Comparison of ENCODE assay signal across 8 mouse cellular contexts in the genomic region with DNA sequence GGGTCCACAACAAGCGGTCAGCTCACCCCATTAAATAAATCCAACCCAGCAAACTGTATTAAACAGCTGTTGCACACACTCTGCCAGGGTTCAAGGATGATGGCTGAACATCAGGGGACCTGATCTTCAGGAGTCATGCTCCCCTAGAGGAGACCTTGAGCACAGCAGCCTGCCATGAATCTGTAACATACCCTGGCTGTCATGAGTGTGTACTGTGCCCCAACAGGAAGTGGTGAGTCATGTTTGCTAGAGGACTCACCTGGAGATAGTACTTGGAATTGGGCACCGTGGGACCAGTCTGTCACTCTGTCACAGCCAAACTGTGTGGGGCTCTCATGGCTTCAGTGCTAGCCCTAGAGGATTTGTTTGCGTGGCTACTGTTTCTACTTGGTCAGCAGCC.
DNase-seq lines count a peak whose midpoint lies in the region; ATAC-seq lines count a peak whose summit lies in the region.

No protein-coding gene starts in this region.

- no peak overlapping the region for H3K4me2 ChIP-seq in hindbrain, embryonic 14.5 days (replicated peaks)
- H3K4me2 ChIP-seq in hindbrain, embryonic 12.5 days (replicated peaks) = no peak overlapping the region
- no peak overlapping the region for H3K4me2 ChIP-seq in intestine, embryonic 14.5 days (ENCODE audit: low read length)
- no peak overlapping the region for H3K4me2 ChIP-seq in stomach, embryonic 14.5 days (replicated peaks; ENCODE audit: low read depth, low read length)
- H3K4me2 ChIP-seq in forebrain, embryonic 15.5 days (replicated peaks) = no peak overlapping the region

- no peak overlapping the region for H3K4me3 ChIP-seq in hindbrain, embryonic 14.5 days (replicated peaks; ENCODE audit: low read length)
- H3K4me3 ChIP-seq in hindbrain, embryonic 12.5 days = no peak overlapping the region
- H3K4me3 ChIP-seq in intestine, embryonic 14.5 days (ENCODE audit: low read depth, low read length) = no peak overlapping the region
- H3K4me3 ChIP-seq in stomach, embryonic 14.5 days (ENCODE audit: low read depth, low read length) = no peak overlapping the region
- H3K4me3 ChIP-seq in forebrain, embryonic 15.5 days = no peak overlapping the region

- H3K27ac ChIP-seq in hindbrain, embryonic 14.5 days = no peak overlapping the region
- no peak overlapping the region for H3K27ac ChIP-seq in hindbrain, embryonic 12.5 days
- no peak overlapping the region for H3K27ac ChIP-seq in intestine, embryonic 14.5 days (ENCODE audit: low read depth)
- no peak overlapping the region for H3K27ac ChIP-seq in stomach, embryonic 14.5 days (ENCODE audit: low read length)
- no peak overlapping the region for H3K27ac ChIP-seq in forebrain, embryonic 15.5 days (replicated peaks)

- WGBS in hindbrain, embryonic 14.5 days = 93% methylated on average over 3 of the region's 3 CpGs
- 91% methylated on average over 3 of the region's 3 CpGs for WGBS in hindbrain, embryonic 12.5 days
- WGBS in intestine, embryonic 14.5 days = 75% methylated on average over 3 of the region's 3 CpGs
- 85% methylated on average over 3 of the region's 3 CpGs for WGBS in stomach, embryonic 14.5 days
- 87% methylated on average over 3 of the region's 3 CpGs for WGBS in forebrain, embryonic 15.5 days

- no peaks in the 10 kb centered on the region for H3K9me3 ChIP-seq in hindbrain, embryonic 14.5 days (ENCODE audit: control insufficient read depth, low read length)
- H3K9me3 ChIP-seq in hindbrain, embryonic 12.5 days (replicated peaks) = no peaks in the 10 kb centered on the region
- H3K9me3 ChIP-seq in intestine, embryonic 14.5 days (ENCODE audit: control insufficient read depth, low read length) = no peaks in the 10 kb centered on the region
- no peaks in the 10 kb centered on the region for H3K9me3 ChIP-seq in stomach, embryonic 14.5 days (ENCODE audit: control insufficient read depth, low read depth, low read length)
- H3K9me3 ChIP-seq in forebrain, embryonic 15.5 days = no peaks in the 10 kb centered on the region

- H3K4me1 ChIP-seq in hindbrain, embryonic 14.5 days (replicated peaks; ENCODE audit: control insufficient read depth, insufficient read depth, low read length) = no peaks in the 10 kb centered on the region
- H3K4me1 ChIP-seq in hindbrain, embryonic 12.5 days = no peaks in the 10 kb centered on the region
- no peaks in the 10 kb centered on the region for H3K4me1 ChIP-seq in intestine, embryonic 14.5 days (replicated peaks; ENCODE audit: control insufficient read depth, insufficient read depth, low read length)
- no peaks in the 10 kb centered on the region for H3K4me1 ChIP-seq in stomach, embryonic 14.5 days (ENCODE audit: control insufficient read depth, insufficient read depth, low read length)
- no peaks in the 10 kb centered on the region for H3K4me1 ChIP-seq in forebrain, embryonic 15.5 days

- H3K9ac ChIP-seq in hindbrain, embryonic 14.5 days = no peak overlapping the region
- no peak overlapping the region for H3K9ac ChIP-seq in hindbrain, embryonic 12.5 days
- no peak overlapping the region for H3K9ac ChIP-seq in intestine, embryonic 14.5 days (ENCODE audit: low read length)
- H3K9ac ChIP-seq in stomach, embryonic 14.5 days (replicated peaks; ENCODE audit: low read depth, low read length) = no peak overlapping the region
- no peak overlapping the region for H3K9ac ChIP-seq in forebrain, embryonic 15.5 days (replicated peaks)

- no peaks in the 10 kb centered on the region for H3K27me3 ChIP-seq in hindbrain, embryonic 14.5 days (ENCODE audit: control insufficient read depth, insufficient read depth, low read length)
- no peaks in the 10 kb centered on the region for H3K27me3 ChIP-seq in hindbrain, embryonic 12.5 days
- H3K27me3 ChIP-seq in intestine, embryonic 14.5 days (replicated peaks; ENCODE audit: control insufficient read depth, insufficient read depth, low read length) = no peaks in the 10 kb centered on the region
- no peaks in the 10 kb centered on the region for H3K27me3 ChIP-seq in stomach, embryonic 14.5 days (ENCODE audit: control insufficient read depth, insufficient read depth, low read length)
- H3K27me3 ChIP-seq in forebrain, embryonic 15.5 days = no peaks in the 10 kb centered on the region

- ATAC-seq in hindbrain, embryonic 14.5 days (ENCODE audit: low FRiP score) = peak; percentile 22; the same call in 1 of the 2 replicates
- ATAC-seq in hindbrain, embryonic 12.5 days (ENCODE audit: low FRiP score) = no peak
- 0 out of 2 replicates have a peak, but pooled peaks have one; percentile 15 for ATAC-seq in intestine, embryonic 14.5 days (replicated peaks; ENCODE audit: low FRiP score, low TSS enrichment, low read depth)
- peak; percentile 10; the same call in 1 of the 2 replicates for ATAC-seq in stomach, embryonic 14.5 days (ENCODE audit: insufficient number of reproducible peaks, insufficient read depth, low FRiP score, low read depth)
- no peak; the same call in 1 of the 2 replicates for ATAC-seq in forebrain, embryonic 15.5 days (replicated peaks)

- no peak for DNase-seq in hindbrain, embryonic 14.5 days (ENCODE audit: low spot score)
- DNase-seq in ES-CJ7 (ENCODE audit: low read depth, low spot score) = peak; percentile 48
- no peak for DNase-seq in intestine, embryonic 14.5 days (ENCODE audit: low spot score)
- DNase-seq in adrenal gland, adult 8-10 months = no peak
- no peak for DNase-seq in ovary, adult 18-20 months (ENCODE audit: low spot score)

- peaks cover 10% of the 10 kb centered on the region; the same call in 1 of the 2 replicates for H3K36me3 ChIP-seq in hindbrain, embryonic 14.5 days (replicated peaks; ENCODE audit: control insufficient read depth, insufficient read depth)
- H3K36me3 ChIP-seq in hindbrain, embryonic 12.5 days = no peaks in the 10 kb centered on the region
- H3K36me3 ChIP-seq in intestine, embryonic 14.5 days (ENCODE audit: control insufficient read depth, insufficient read depth, low read length) = no peaks in the 10 kb centered on the region
- no peaks in the 10 kb centered on the region for H3K36me3 ChIP-seq in stomach, embryonic 14.5 days (ENCODE audit: control insufficient read depth, insufficient read depth, low read length)
- H3K36me3 ChIP-seq in forebrain, embryonic 15.5 days = 0 out of 2 replicates have a peak, but pooled peaks cover 5% of the 10 kb centered on the region

Comparison
In these comparisons a context has a peak if more than half of its experiments do, and no peak if none do; other contexts are left out.
1. ATAC-seq: peak in hindbrain, embryonic 14.5 days (single experiment), intestine, embryonic 14.5 days (single experiment) and stomach, embryonic 14.5 days (single experiment); none in hindbrain, embryonic 12.5 days (single experiment) and forebrain, embryonic 15.5 days (single experiment).